Mouse (Mus musculus) layer of hippocampus, postnatal 36 days (tissue): Measurements from ENCODE around the gene Chil1. TPM values are rescaled to one million over a fixed set of nuclear protein-coding genes. Genes with fewer than 3 reads are reported as not detected.
A peak's percentile ranks its signal among the peaks of the same experiment; 100 is the strongest.

Source experiments
- DNase-seq, 2 experiments: peaks; one replicate each; pipeline ENCODE4 v3.0.0; 2022
- total RNA-seq, 2 experiments: library from RNA; stranded (reverse); gene quantifications; 2 replicates each; pipeline ENCODE4 v1.2.3; 2021

Chil1 gene
- total RNA-seq, 2 experiments from 2014 or later: 11.3 to 13.8 TPM

DNA sequence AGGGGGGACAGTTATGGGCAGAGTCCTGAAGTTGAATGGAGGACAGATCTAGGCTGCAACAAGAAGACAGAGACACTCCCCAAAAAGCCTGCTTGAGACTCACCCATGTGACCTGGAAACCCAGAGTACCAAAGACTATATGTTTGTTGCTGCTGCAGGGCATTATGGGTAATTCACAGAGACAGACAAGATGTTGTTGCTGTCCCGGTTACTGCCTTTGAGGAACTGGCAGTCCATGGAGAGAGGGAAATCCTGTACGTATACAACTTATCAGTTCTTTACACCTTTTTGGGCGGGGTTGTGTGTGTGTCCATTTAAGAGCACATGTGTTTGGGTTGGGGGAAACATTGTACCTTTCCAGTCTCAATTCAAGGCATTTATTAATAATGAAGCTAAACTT lies 49.7 kb downstream of the Chil1 start:
- DNase-seq: no peak

DNA sequence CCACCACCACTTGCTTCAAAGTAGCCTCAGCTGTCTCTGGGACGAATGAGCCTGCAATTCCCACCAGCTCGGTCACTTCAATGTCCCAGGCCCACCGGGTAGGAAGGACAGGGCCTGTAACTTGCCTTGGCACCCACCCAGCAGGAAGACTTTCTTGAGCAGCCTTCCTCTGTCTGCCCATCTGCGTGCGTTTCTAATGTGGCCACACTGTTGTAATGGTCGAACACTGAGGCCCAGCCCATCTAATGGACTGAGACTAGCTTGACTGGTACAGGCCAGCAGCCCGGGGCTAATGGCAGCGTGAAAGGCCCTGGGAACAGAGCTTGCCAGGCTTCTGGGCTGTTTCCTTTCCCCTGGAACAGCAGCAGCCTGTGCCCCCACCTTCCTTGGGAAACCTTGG lies 50.4 kb downstream of the Chil1 start:
- no peak for DNase-seq

DNA sequence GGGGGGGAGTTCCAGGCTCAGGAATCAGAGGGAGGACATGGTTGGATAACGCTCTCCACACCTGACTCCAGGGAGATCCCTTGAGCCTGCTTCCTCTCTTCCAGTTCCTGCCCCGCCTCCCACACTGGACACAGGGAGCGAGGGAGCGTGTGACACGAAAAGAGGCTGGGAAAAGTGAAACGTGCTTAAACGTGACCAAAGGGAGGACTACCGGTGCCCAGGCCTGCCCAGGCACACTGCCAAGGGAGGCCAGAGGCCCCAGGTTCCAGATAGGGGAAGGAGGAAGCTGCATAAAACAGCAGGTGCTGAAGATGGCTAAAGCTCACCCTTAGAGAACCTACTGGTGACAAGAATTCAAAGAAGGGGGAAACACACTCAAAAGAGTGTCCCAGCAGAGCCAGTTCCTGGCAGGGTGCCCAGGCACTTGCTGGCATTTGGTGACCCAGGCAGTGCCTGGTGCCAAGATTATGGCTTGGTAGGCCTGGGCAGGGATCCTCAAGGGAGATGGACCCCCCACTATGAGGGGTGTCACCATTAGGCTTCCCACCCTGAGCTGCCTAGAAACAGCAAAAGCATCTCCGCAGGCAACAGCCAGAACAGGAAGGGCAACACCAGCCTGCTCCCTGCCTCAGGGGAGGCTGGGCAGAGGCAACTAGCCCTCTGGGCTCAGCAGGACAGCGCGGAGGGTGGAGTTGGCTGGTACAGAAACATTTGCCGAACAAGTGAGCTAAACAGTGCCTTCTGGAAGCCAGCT lies 51.0 kb downstream of the Chil1 start:
- peak; percentile 77 to 80 for DNase-seq

DNA sequence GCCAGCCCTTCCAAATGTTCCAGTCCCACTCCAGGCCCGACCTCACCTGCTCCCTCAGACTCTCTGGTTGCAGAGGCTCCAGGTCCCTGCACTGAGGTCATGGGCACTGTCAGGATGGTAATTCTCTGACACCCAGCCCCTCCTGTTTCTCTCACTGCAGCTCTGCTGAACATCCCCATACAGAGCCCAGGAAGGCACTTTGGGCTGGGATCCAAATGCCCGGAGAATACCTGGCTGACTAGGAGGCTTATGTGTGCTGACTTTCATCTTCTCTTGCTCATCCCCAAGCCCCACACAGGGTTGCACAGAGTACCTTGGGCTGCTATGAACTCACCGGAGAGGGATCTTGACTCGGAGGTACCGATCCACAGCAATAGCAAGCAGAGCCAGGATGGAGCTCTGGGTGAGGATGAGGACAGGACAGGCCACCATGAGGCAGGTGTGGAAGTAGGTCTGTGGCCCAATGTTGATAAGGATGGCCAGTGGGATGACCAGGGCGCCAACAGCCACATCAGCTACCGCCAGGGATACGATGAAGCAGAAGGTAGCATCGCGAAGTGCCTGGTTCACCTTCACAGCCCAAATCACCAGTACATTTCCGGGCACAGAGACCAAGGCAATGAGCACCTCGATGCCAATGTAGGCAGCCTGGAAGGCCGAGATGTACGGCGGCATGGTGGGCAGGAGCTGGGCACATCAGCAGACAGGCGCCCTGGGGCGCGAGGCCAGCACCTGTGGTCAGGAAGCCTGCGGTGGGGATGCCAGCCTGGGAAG lies 51.9 kb downstream of the Chil1 start:
- peak in 1 of 2 experiments; percentile 36 for DNase-seq

DNA sequence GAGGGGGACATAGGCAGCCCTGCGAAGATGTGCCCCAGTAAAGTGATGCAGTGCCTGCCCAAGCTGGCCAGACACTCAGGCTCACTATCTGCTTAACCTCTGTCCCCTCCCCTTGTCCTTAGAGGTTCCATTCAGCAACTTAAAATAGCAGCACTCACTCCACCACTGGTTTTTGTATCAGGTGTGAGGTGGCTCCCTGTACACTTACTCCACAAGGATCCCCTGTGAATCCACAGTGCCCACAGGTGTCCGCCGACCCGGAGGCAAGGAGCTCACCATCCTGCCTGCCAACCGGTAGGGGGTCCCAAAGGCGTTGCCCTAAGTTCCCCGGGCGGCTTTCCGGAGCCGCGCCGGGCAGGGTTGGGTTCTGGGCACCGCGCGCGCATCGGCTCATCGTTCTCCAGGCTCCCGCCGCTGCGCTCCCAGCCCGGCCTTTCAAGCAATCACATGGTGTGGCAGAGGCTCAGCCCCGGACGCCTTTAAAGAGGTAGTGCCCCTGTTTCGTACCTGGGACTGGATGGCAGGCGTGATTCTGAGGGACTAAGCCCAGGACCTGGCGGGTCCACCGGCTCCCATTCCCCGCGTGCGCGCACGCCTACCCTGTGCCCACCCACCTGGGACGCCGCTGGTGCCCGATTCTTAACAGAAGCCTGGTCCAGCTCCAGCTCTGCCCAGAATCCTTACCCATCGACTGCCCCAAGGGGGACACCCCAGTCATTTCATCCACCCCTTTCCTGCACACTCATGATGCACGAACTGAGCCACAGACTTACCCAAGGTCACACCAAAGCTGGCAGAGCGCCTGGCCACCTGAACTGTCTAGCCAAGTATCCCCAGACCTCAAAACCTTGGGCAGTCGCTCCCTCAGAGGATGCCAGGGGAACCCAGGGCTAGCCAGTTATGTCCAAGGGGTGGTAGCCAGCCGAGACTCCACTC lies 52.7 kb downstream of the Chil1 start:
- peak; percentile 70 to 72 for DNase-seq

DNA sequence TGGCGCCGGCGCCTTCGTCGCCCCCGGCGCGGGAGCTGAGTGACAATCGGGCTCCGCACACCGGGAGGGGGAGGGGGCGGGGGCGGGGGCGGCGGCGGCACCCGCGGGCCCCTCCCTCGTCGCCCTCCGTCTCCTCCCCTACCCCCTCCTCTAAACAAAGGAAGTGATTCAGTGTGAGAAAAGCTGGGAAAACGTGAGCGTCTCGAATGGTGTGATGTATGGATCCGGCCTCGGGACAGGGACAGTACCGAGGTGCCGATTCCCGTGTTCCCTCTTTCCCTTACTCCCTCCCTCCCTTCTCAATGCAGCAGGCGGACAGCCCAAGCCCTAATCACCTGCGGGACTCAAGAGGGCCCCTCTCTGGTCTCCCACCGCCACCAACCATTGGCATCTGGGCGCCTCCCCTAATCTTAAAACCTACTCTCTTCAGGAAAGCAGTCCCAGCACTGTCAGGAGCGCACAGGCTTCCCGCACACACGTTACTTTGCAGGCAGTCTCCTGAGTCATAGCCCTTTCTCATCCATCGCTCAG lies 53.5 kb downstream of the Chil1 start, which contains the start of gene Adora1:
TSS of gene Adora1 (minus strand) at position 41 of the 531 bp plus-strand sequence.
- DNase-seq: no peak

DNA sequence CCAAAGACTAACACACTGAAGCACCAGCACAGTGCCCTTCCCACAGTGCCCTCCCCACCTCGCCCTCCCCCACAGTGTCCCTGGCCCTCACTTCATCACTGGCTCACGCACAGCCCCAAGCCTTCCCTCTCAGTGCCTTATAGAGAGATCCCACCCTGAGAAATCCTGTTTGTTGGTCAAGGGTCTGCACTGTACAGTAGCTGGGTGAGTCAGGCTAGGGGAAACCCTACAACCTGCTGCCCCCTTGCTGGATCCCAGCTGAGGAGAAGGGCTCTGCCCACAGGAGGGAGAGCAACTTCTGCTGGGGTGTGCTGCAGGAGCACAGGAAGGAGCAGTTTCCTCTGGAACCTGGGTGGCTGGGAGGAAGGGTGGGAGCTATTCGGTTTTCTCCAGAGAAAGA lies 54.2 kb downstream of the Chil1 start:
- no peak for DNase-seq

DNA sequence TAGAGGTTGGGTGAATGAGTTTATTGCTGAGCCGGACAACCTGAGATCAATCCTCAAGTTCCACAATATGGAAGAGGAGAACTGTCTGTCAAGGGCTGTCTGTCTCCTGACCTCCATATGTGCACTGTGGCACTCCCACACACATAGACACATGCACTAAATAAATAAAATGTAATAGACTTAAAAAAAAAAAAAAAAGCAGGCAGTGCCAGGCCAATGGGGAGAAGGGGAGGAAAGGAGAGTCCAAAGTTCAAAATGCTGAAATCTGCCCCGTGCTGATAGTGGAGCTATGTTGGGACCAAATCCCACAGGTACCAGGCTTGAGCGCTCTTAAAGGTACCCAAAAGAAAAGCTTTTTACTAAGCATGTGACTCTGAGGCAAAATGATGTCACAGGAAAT lies 55.5 kb downstream of the Chil1 start:
- DNase-seq: no peak

Other genes with a start within 250 kb of the Chil1 start
- gene Fmod, start 144.9 kb upstream of the Chil1 start, total RNA-seq: 1 to 10 TPM; 4.0 to 7.8 TPM
- gene Btg2, start 103.1 kb upstream of the Chil1 start, total RNA-seq: 10 to 100 TPM; 18.7 to 18.9 TPM
- gene Chit1, start 70.9 kb upstream of the Chil1 start, total RNA-seq: not detected
- gene Mybph, start 11.3 kb downstream of the Chil1 start, total RNA-seq: under 1 TPM; 0.28 to 0.30 TPM
- 100 to 1,000 TPM; 216 to 224 TPM for gene Adora1, start 53.3 kb downstream of the Chil1 start, total RNA-seq
- gene Myog, start 107.8 kb downstream of the Chil1 start, total RNA-seq: not detected
- 10 to 100 TPM; 68.8 to 70.0 TPM for gene Ppfia4, start 150.8 kb downstream of the Chil1 start, total RNA-seq
- 10 to 100 TPM; 70.5 to 75.0 TPM for gene Tmem183a, start 179.8 kb downstream of the Chil1 start, total RNA-seq
- gene 4933406M09Rik, start 203.8 kb downstream of the Chil1 start, total RNA-seq: not detected
- 10 to 100 TPM; 27.2 to 29.4 TPM for gene Cyb5r1, start 223.4 kb downstream of the Chil1 start, total RNA-seq
- 10 to 100 TPM; 57.5 to 57.7 TPM for gene Adipor1, start 233.2 kb downstream of the Chil1 start, total RNA-seq